Mouse (Mus musculus) kidney, adult 18-20 months (tissue): ENCODE data around the gene Ranbp3.
A peak's percentile ranks its signal among the peaks of the same experiment; 100 is the strongest.
"Not testable (repeated sequence)": the region's sequence is repeated elsewhere in the genome, so short reads cannot be mapped to it uniquely, and the experiment has no call there.

Experiments used
- DNase-seq: peaks from one replicate; pipeline ENCODE4 v3.0.0; 2021

Gene Ranbp3

GRCm38 (mm10) chr17:56672941-56673646, at the start of gene Ranbp3:
Gene Ranbp3 (plus strand): TSS chr17:56673294.
- peak; percentile 97 for DNase-seq

DNA sequence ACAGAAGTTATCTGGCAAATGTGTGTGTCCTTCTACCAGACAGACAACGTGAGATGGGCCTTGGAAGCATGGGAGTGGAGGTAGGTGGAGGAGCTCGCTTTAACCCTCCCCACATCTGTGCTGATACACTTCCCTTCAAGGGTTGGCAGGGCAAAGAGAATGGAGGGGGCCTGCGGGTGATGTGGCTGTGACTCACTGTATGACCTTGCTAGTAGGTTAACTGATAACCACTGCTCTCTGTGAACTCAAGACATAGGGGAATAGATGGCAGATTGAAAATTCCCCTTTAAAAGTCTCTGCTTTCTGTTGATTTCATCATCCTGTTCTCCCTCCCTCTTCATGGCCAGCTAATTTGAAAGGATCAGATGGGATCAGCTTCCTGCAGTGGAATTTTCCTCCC, 47.6 kb upstream of the Ranbp3 start:
- DNase-seq, result no peak

DNA sequence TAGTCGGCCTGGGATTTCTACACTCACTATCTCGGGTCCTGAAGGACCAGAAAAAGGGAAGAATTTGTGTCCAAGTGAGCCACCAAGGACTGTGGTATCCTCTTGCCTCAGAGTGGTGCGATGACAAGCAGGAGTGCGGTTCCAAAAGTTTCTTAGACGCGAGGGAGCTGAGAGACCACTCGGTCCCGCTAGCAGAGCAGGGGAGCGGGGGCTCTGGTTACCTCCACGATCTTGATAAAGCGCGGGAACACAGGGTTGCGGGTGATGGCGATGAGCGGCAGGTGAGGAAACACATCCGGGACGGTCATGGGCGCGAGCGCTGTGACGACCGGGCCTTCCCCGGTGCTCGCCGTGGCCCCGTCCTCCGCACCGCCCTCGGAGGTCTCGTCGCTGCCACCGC, 46.8 kb upstream of the Ranbp3 start:
- DNase-seq, result no peak

DNA sequence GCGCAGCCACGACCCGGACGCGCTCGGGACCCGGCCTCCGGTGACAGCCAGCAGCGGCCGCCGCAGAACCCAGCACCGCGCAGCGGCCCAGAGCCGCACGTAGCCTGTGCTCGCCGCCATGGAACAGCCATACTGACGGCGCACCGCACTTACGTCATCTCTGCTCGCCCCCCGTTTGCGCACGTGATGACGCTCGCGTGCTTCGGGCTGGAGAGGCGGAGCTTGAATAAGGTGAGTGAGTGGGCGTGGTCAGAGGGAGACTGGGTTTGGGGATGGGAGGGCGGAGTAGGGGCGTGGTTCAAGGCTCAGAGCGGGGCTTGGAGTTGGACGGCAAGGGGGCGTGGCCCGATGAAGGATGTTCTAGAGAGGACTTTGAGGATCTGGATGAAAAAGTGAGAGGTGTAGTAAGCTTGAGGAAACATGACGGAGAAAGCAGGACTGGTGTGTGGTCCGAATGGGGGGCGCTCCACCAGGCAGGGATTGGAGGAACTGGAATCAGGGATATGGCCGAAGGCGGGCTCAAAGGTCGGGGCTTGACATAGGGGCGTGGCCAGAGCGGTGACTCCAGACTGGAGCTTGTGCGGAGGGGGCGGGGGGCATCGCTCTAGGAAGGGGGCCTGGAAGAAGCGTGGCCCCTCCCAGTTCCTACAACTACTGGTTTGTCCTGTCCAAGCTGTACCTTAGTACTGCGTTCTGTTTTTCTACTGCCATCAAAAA, 46.2 kb upstream of the Ranbp3 start, which contains the start of gene Lonp1:
Gene Lonp1, minus strand, starts transcription at position 134 of the 717 bp plus-strand sequence.
- DNase-seq, result peak; percentile 99

GRCm38 (mm10) chr17:56627530-56628277, 45.4 kb upstream of the Ranbp3 start, which contains the start of gene Catsperd:
Gene Catsperd (plus strand): TSS chr17:56628143.
- DNase-seq, result peak; percentile 60

DNA sequence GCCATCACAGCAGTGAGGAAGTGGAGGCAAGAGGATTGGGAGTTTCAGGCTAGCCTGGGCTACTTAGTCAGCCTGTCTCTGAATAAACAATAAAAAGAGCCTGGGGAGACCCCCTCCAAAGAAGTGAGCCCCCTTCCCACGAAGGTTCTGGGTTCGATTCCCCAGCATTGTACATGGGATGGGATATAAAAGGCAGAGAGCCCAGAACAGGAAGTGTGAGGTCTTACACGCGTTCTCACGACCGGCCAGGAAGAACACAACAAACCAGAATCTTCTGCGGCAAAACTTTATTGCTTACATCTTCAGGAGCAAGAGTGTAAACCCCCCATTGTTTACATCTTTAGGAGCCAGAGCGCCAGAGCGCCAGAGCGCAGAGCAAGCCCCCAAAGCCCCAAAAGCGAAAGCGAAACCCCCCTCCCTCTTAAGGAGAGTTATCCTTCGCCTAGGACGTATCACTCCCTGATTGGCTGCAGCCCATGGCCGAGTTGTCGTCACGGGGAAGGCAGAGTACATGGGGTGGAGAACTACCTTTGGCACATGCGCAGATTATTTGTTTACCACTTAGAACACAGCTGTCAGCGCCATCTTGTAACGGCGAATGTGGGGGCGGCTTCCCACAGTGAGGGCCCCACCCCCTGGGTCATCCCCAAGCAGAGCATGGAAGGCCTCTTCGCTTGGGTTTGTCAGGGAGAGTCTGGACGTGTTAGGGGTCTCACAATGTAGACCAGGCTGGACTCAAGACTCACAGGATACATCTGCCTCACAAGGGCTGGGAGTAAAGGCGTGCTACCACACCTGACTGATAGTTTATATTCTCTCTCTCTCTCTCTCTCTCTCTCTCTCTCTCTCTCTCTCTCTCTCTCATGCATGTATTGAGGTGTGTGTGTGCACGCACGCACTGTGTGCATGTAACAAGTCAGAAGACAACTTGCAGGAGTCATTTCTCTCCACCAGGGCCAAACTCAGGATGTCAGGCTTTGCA, 43.0 kb upstream of the Ranbp3 start:
- DNase-seq, result not testable (repeated sequence)

DNA sequence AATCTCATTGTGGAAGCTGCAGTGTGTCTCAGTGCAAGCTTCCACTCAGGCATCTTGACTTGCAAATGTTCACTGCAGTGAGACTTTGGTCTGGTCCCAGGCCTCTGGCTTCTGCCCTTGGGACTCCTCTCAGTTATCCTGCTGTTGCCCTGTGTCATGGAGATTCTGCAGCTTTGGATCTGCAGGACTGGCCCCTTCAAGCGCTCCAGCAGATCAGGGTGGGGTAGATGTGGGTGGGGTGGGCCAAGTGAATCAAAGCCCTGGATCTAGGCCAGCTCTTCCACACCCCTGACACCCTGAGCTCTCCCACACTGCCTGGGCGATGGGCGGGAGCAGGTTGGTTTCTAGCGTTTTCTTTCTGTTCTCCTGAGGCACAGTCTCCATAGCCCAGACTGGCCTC, 41.3 kb upstream of the Ranbp3 start:
- no peak for DNase-seq

DNA sequence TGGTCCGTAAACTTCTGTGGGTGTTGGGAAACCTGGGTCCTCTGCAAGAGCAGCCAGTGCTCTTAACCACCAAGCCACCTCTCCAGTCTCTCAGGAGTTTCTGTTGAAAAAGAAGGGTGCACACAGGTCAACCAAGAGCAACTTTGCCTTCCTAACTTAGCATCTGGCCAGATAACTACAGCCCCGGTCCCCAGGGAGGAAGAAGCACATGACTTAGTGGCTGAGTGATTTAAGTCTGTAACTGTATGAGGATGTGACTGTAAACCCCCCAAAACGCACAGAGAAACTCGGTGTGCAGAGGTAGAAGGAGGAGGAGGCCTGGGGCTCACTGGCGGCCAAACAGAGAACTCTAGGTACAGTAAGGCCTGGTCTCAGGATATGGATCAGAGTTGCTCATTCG, 39.1 kb upstream of the Ranbp3 start:
- no peak for DNase-seq

DNA sequence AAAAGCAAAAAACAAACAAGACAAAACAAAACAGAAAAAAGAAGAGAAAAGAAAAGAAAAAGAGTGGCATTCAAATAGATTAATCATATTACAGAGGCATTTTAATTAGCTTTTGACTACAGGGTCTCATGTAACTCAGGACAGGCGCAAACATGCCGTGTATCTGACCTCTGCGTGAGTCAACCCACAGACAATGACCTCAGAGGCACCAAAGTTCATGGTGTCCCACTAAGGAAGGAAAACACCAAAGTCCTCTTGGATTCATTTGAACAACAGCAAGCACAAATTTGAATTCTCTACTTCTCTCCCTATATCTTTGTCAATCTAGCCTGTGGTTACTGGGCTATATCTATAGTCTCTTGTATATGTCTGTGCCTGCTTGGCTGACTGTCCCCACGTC, 29.9 kb upstream of the Ranbp3 start:
- no peak for DNase-seq

DNA sequence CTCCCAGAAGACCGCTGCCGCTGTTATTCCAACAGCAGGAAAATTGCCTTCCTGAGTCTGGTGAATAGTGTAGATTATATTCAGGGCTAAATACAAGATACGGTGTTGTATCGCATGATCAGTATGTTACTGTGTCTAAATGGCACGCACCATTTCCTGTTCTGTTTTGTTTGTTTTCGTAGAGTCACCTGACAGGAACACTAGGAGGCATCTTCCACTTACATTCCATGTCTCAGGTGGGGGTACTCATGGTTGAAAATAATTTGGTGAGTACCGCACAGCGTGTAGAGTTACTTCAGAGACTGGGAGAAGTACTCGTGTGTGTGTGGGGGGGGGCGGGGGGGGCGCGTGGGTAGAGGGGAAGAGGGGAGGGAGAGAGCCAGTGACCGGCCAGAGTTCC, 25.5 kb upstream of the Ranbp3 start:
- DNase-seq, result no peak

- DNase-seq, result peak; percentile 48
Measured at GRCm38 (mm10) chr17:56651801-56652200, 21.3 kb upstream of the Ranbp3 start.

DNA sequence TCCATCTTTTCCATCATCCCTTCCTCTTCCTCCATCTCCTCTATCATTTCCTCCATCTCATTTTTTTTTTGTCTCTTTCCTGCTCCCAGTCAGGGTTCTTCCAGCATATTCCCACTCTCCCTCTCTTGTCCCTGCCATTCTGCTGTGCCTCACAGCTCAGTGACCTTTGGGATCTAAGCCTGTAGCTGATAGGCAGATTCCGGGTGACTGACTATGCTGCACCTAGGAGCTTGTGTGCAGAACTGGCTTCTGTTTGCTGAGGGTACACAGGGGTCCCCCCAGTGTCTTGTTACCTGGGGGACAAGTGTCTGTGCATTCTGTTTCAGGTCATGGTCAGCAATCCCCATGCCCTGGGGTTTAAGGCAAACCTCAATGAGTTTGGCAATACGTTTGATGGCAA, 18.3 kb upstream of the Ranbp3 start:
- no peak for DNase-seq

GRCm38 (mm10) chr17:56655311-56655710, 17.8 kb upstream of the Ranbp3 start:
- DNase-seq, result no peak

GRCm38 (mm10) chr17:56656171-56656570, 16.9 kb upstream of the Ranbp3 start:
- DNase-seq, result no peak

- DNase-seq, result no peak
Measured at GRCm38 (mm10) chr17:56663659-56664058, 9.4 kb upstream of the Ranbp3 start.

DNA sequence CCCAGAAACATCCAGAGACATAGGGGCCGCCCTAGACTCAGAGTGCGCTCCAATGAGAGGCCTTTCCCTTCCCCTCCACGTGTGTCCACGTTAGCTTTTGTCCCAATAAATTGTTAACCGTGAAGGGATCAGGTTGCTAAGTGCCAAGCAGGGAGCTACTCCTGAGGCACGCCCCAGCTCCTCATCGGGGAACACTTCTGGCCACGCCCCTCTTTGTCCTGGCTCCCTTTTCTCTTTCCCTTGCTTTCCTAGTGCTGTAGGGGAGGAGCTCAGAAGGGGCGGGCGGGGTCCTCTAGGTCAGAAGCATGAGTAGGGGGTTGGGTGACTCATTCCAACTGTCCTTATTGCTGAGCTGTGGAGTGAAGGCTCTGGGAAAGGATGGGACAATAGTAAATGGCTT, 8.8 kb upstream of the Ranbp3 start:
- no peak for DNase-seq

- no peak for DNase-seq
Measured at GRCm38 (mm10) chr17:56666384-56666783, 6.7 kb upstream of the Ranbp3 start.

- DNase-seq, result no peak
Measured at GRCm38 (mm10) chr17:56667591-56667990, 5.5 kb upstream of the Ranbp3 start.

GRCm38 (mm10) chr17:56668384-56669144, 4.5 kb upstream of the Ranbp3 start:
- peak; percentile 85 for DNase-seq

- no peak for DNase-seq
Measured at GRCm38 (mm10) chr17:56669766-56670165, 3.3 kb upstream of the Ranbp3 start.

DNA sequence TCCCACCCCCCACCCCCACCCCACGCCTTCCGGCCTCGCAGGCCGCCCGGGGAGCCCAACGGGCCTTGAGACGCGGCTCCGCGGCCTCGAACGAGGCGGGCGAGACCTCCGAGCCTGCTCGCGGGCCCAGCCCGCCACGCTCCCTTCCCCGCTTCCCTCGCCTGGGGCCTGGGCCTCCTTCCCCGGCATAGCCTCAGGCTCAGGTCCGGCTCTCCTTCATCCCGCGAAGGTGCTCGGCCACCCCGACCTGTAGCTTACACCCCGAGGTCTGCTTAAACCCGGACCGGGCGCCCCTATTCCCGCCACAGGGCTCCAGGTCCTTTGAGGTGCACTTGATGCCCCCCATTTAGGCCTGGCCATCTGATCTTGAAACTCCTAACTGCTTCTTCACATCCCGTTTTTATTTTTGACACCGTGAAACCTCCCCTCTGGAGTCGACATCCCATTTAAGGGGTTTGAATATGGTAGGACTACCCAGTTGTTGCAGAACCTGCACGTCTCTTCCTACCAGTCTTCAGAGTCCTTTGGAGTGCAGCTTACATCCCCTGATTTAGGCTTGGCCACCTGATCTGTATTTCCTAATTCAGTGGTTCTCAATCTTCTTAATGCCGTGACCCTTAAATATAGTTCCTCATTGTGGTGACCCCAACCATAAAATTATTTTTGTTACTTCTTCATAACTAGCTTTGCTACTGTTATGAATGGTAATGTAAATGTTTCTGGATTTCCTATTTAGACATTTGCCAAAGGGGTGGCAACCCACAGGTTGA, 738 bp downstream of the Ranbp3 start:
- no peak for DNase-seq
